Mouse (Mus musculus) gastrocnemius, postnatal 4 days (tissue): ENCODE results near the gene Klk1b9. TPM values are rescaled to one million over a fixed set of nuclear protein-coding genes. Genes with fewer than 3 reads are reported as not detected.

Experiments
- total RNA-seq, 2 experiments: library from RNA; stranded (reverse); gene quantifications; 2 replicates each; pipeline ENCODE4 v1.2.3; 2021

Klk1b9 gene
- total RNA-seq, 2 experiments from 2014 or later: not detected

Other genes starting within 250 kb of the Klk1b9 start
- not detected for gene Klk12, start 207.2 kb upstream of the Klk1b9 start, total RNA-seq
- not detected for gene Klk11, start 201.5 kb upstream of the Klk1b9 start, total RNA-seq
- under 1 TPM in 1 of 2 experiments, not detected in 1; 0.18 TPM for gene Klk10, start 195.0 kb upstream of the Klk1b9 start, total RNA-seq
- gene Klk9, start 184.2 kb upstream of the Klk1b9 start, total RNA-seq: not detected
- 1 to 10 TPM; 2.5 to 3.5 TPM for gene Klk8, start 178.5 kb upstream of the Klk1b9 start, total RNA-seq
- gene Klk7, start 164.8 kb upstream of the Klk1b9 start, total RNA-seq: not detected
- not detected for gene Klk6, start 151.6 kb upstream of the Klk1b9 start, total RNA-seq
- not detected for gene Klk5, start 134.1 kb upstream of the Klk1b9 start, total RNA-seq
- under 1 TPM in 1 of 2 experiments, not detected in 1; 0.21 TPM for gene Klk4, start 94.9 kb upstream of the Klk1b9 start, total RNA-seq
- not detected for gene Klk15, start 42.3 kb upstream of the Klk1b9 start, total RNA-seq
- gene Klk1b8, start 25.4 kb upstream of the Klk1b9 start, total RNA-seq: not detected
- not detected for gene Klk1b1, start 9.3 kb upstream of the Klk1b9 start, total RNA-seq
- not detected for gene Klk1b11, start 19.8 kb downstream of the Klk1b9 start, total RNA-seq
- under 1 TPM; 0.39 to 0.62 TPM for gene Klk1b26, start 36.1 kb downstream of the Klk1b9 start, total RNA-seq
- not detected for gene Klk1b27, start 76.2 kb downstream of the Klk1b9 start, total RNA-seq
- not detected for gene Klk1b21, start 126.3 kb downstream of the Klk1b9 start, total RNA-seq
- not detected for gene Klk1b22, start 136.6 kb downstream of the Klk1b9 start, total RNA-seq
- gene Klk1b16, start 160.7 kb downstream of the Klk1b9 start, total RNA-seq: not detected
- gene Klk1b24, start 212.2 kb downstream of the Klk1b9 start, total RNA-seq: not detected
- not detected for gene Klk1b3, start 222.1 kb downstream of the Klk1b9 start, total RNA-seq
- gene Klk1b4, start 231.4 kb downstream of the Klk1b9 start, total RNA-seq: not detected
- gene Klk1b5, start 239.9 kb downstream of the Klk1b9 start, total RNA-seq: not detected
- not detected for gene Klk1, start 249.3 kb downstream of the Klk1b9 start, total RNA-seq